Mouse (Mus musculus): ENCODE measurements at regions not wholly inside any gene's neighbourhood (a gene's known extent, or its start where the extent isn't known, plus 50 kb on each side); places are given as distances from the start of the nearest gene placed in this dataset.

DNA sequence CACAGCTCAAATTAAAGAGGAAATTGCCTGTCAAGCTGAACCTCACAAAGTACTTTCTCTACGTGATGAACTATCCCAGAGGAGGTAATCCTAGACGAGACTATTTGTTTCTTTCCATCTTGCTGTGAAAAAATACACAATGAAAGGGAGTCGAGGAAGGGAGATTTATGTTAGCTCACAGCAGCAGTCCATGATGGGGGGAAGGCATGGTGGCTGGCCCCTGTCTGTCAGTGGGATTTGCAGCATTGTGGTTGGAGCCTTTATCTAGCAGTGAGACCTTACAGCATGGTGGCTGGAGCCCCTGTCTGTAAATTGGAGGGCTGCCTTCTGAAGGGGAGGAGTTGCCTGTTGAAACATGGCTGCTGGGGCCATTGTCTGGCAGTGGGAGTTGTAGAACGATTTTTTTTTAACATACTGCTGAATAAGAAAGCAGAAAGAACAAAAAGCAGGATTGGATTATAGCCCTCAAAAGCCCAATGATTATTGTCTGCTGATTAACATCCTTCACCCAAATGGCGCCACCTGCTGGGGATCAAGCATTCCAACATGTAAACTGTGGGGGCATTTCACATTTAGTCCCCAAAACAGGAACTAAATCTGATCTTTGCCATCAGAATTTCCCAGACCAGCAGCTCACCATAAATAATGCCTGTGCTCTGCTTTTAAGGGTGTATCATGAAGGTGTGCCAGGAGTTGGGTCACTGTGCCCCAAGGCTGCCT lies 54.0 kb upstream of the Ripor2 start:
- no peaks in the 10 kb centered on the region for H3K36me3 ChIP-seq (ENCODE audit: insufficient read depth)
- H3K27ac ChIP-seq (ENCODE audit: low read depth, low read length) = no peak overlapping the region
- TF ChIP-seq CTCF (IDR thresholded peaks at IDR 0.05; ENCODE audit: low read depth) = peak; percentile 61
- H3K9me3 ChIP-seq (ENCODE audit: low read length) = no peaks in the 10 kb centered on the region
- no peak overlapping the region for H3K4me2 ChIP-seq (ENCODE audit: low read depth)
- no peaks in the 10 kb centered on the region for H3K4me1 ChIP-seq (ENCODE audit: insufficient read depth)
- ATAC-seq = no peak
- H3K4me3 ChIP-seq (ENCODE audit: low read depth, low read length) = no peak overlapping the region
- DNase-seq = no peak
- 41% methylated on average over 5 of the region's 5 CpGs for WGBS
- no peaks in the 10 kb centered on the region for H3K27me3 ChIP-seq (ENCODE audit: insufficient read depth, low read length)
- H3K9ac ChIP-seq = no peak overlapping the region

All from forebrain, postnatal 0 days (tissue).